Mouse (Mus musculus) lung, embryonic 15.5 days (tissue): Measurements from ENCODE around the gene Pcmtd2. TPM values are rescaled to one million over a fixed set of nuclear protein-coding genes. Genes with fewer than 3 reads are reported as not detected.
"Not testable (repeated sequence)": the region's sequence is repeated elsewhere in the genome, so short reads cannot be mapped to it uniquely, and the experiment has no call there.

Experiments
- ATAC-seq: fragments of 200-750 bp; cut with Nextera tagmentation; 2 replicates; pipeline ENCODE4 v1.8.0; 2017; ENCODE audit warnings: moderate number of reproducible peaks, borderline replicate concordance; ENCODE audit not compliant: low FRiP score, low TSS enrichment; ENCODE audit errors: extremely low read depth
- H3K27ac ChIP-seq: fragments of 300-500 bp; sonication (generic); 2 replicates; pipeline ENCODE4 v1.5.1; 2015; ENCODE audit warnings: moderate library complexity, mild to moderate bottlenecking, inconsistent platforms
- H3K27me3 ChIP-seq: fragments of 300-500 bp; sonication (generic); 2 replicates; pipeline ENCODE4 v1.6.1; 2015; ENCODE audit warnings: inconsistent platforms
- H3K36me3 ChIP-seq: fragments of 300-500 bp; sonication (generic); 2 replicates; pipeline ENCODE4 v1.6.1; 2015; ENCODE audit warnings: inconsistent platforms
- H3K4me1 ChIP-seq: fragments of 300-500 bp; sonication (generic); 2 replicates; pipeline ENCODE4 v1.6.1; 2015; ENCODE audit warnings: inconsistent platforms
- H3K4me2 ChIP-seq: fragments of 300-500 bp; sonication (generic); 2 replicates; pipeline ENCODE4 v1.6.1; 2015; ENCODE audit warnings: inconsistent platforms, mild to moderate bottlenecking, moderate library complexity
- H3K4me3 ChIP-seq: fragments of 300-500 bp; sonication (generic); 2 replicates; pipeline ENCODE4 v1.5.1; 2015; ENCODE audit warnings: mild to moderate bottlenecking, inconsistent platforms
- H3K9ac ChIP-seq: fragments of 300-500 bp; sonication (generic); 2 replicates; pipeline ENCODE4 v1.6.1; 2015; ENCODE audit warnings: inconsistent platforms
- H3K9me3 ChIP-seq: fragments of 300-500 bp; sonication (generic); 2 replicates; pipeline ENCODE4 v1.6.1; 2016; ENCODE audit warnings: inconsistent platforms
- WGBS: fragments of 180-500 bp; shearing (Covaris S2); methylation state at CpG from one replicate; pipeline ENCODE4 v1.1.7; 2015; 5-methylcytosine and 5-hydroxymethylcytosine counted together
- polyA plus RNA-seq: library from polyadenylated mRNA; unstranded; fragments of >200 nt; fragmentation: Nextera tagmentation; extraction: Ambion mirVana; gene quantifications from 2 replicates; pipeline ENCODE4 v1.2.1, GENCODE M21; 2015

The Pcmtd2 gene
- 30.2 and 32.4 TPM in 2 replicates for polyA plus RNA-seq

DNA sequence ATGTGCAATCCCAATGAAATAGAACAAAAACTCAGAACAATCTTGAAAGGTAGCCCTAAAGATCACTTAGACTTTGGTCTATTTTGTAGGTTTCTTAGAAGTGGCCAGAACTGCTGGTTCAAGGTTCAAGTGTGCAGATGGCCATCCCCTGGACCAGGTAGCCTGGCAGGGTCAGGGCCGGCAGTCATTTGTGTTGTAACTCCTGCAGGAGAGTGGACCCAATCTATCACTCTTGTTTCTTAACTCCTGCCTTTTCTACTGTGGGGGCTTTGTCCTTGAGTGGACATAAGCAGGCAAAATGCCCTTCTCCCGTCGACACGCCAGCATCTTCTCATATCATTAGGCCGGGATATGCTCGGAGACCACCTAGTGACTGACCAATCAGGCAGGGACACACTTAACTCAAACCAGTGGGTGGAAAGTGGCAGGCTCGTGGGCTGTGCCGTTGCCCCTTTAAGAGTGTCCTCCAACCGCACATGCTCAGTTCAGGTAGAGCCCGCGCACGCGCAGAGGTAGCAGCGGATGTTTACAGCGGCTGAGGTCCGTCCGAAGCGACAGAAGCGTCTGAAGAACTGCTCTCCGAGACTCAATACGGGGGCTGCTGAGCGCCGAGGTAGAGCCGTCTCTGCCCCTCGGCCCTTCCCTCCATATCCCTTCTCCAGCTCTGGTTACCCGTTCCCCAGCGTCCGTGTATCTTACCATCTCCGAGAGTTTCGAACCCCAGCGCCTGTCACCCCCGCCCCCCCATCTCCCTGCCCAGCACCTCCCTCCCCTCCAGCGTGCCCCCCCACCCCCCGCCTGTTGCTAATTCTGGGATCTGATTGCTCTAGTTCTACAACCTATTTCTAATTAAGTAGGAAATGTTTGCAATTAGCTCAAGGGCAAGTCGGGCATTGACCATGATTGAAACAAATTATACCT lies at the start of gene Pcmtd2:
Gene Pcmtd2 (plus strand): TSS at position 483 of the 921 bp plus-strand sequence.
- H3K4me3 ChIP-seq = peak within 1 kb of the TSS; percentile 88
- H3K27ac ChIP-seq = peak within 1 kb of the TSS; percentile 86
- WGBS = under 1% methylated on average over 35 of the region's 35 CpGs
- no peaks in the 10 kb centered on the region for H3K27me3 ChIP-seq
- ATAC-seq = peak; percentile 98
- peak within 1 kb of the TSS; percentile 74 for H3K4me2 ChIP-seq
- no peaks in the 10 kb centered on the region for H3K9me3 ChIP-seq
- H3K36me3 ChIP-seq = peaks cover 5% of the 10 kb centered on the region
- H3K4me1 ChIP-seq = peaks cover 15% of the 10 kb centered on the region
- H3K9ac ChIP-seq = peak within 1 kb of the TSS; percentile 77

DNA sequence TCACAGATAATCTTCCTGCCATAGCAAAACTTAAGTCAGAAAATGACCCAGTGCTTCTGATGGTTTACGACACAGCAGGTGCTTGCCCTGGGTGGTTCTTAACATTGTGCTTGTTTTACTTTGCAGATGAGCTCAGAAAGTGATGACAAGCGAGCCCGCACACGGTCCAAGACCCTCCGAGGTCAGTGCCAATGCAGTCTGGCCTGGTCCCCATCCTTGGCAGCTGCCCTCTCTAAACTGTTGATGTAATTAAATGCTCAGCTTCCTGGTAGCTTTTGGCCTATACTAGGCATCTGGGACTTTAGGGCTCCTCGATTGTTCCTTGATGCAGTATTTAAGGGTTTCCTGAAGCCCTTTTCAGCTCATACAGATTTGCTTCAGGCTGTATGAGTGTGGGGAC lies 48.3 kb upstream of the Pcmtd2 start:
- Histone ChIP-seq H3K27me3 (no peaks in the 10 kb centered on the region), H3K4me2 (no peak overlapping the region), H3K27ac (no peak overlapping the region), H3K4me3 (no peak overlapping the region), H3K9me3 (no peaks in the 10 kb centered on the region), H3K36me3 (no peaks in the 10 kb centered on the region), H3K9ac (no peak overlapping the region), H3K4me1 (no peaks in the 10 kb centered on the region)
- ATAC-seq = no peak
- WGBS = 71% methylated on average over 6 of the region's 6 CpGs

DNA sequence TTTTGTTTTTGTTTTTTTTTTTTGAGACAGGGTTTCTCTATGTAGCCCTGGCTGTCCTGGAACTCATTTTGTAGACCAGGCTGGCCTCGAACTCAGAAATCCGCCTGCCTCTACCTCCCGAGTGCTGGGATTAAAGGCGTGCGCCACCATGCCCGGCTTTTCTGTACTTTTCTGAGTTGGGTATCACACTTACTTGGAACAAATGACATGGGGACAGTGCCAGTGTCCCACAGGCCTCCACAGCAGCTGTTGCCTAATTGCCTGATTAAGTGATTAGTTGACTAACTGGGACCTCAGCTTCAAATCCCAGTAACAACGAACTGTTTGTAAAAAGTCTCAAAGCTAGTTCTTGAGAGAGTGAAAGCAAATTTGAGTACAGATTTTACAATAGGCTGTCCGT lies 44.5 kb upstream of the Pcmtd2 start:
- 83% methylated on average over 8 of the region's 8 CpGs for WGBS
- not testable (repeated sequence) for H3K36me3 ChIP-seq, H3K4me2 ChIP-seq, H3K27me3 ChIP-seq, ATAC-seq, H3K27ac ChIP-seq, H3K9ac ChIP-seq, H3K9me3 ChIP-seq, H3K4me1 ChIP-seq, H3K4me3 ChIP-seq

DNA sequence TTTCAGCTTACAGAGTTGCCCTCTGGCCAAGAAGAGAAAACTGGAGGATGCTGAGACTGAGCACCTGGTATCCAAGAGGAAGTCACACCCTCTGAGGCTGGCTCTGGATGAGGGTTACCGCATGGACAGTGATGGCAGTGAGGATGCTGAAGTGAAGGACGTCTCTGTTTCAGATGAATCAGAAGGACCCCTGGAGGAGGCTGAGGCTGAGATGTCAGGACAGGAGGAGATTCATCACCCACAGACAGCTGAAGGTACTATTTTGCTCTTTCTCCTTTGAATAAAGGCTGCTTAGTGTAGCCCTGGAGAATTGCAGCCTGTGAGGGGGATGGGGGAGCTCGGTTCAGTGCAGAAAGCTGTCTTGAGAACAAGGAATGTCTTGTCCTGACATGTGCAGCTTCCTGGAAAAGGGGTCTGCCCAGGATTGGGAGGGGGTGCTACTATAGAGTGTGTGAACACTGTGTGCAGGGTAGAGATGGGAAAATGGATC lies 42.0 kb upstream of the Pcmtd2 start:
- Histone ChIP-seq H3K27ac (no peak overlapping the region), H3K36me3 (no peaks in the 10 kb centered on the region), H3K4me2 (no peak overlapping the region), H3K4me3 (no peak overlapping the region), H3K9ac (no peak overlapping the region), H3K9me3 (no peaks in the 10 kb centered on the region), H3K4me1 (no peaks in the 10 kb centered on the region), H3K27me3 (no peaks in the 10 kb centered on the region)
- ATAC-seq = no peak
- WGBS = 68% methylated on average over 3 of the region's 3 CpGs

DNA sequence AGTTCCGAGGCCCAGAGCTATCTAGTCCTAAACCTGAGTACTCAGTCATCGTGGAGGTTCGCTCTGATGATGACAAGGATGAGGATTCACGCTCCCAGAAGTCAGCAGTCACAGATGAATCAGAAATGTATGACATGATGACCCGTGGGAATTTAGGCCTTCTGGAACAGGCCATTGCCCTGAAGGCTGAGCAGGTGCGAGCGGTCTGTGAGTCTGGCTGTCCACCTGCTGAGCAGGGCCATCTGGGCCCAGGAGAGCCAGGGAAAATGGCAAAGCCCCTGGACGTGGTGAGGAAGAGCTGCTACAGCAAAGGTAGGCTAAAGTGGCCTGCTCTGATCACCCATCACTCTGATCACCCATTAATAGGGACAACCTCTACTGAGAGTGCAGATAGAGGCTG lies 40.0 kb upstream of the Pcmtd2 start:
- Histone ChIP-seq H3K4me1 (no peaks in the 10 kb centered on the region), H3K9ac (no peak overlapping the region), H3K4me3 (no peak overlapping the region), H3K9me3 (no peaks in the 10 kb centered on the region), H3K27ac (no peak overlapping the region), H3K36me3 (no peaks in the 10 kb centered on the region), H3K27me3 (no peaks in the 10 kb centered on the region), H3K4me2 (no peak overlapping the region)
- ATAC-seq = no peak
- 70% methylated on average over 8 of the region's 8 CpGs for WGBS

DNA sequence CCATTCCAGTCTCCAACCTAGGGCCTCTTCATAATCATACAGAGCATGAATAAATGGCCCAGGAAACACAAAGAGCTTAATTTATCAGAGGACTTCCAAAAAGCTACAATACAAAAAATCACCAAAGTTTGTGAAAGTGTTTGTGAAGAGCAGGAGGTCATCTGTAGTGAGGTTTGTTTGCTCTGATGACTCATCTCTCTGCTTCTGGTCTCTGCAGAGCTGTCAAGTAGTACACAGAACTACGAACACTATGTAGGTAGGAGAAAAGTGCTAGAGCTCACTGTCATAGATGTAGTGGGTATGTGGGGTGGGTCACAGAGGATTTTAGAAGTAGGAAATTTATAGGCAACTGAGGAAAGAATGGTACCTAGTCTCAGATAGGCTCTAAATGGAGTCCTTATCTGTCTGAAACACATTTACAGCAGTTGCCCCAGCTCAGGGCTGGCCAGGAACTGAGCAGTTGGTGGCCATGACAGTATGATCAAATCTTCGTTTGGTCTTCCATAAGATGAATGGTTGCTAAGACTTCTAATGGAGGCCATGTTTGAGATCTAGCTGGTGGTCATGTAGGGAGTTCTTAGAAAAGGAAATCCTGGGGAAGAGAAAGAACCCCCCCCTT lies 8.5 kb upstream of the Pcmtd2 start:
- H3K9me3 ChIP-seq = no peaks in the 10 kb centered on the region
- no peaks in the 10 kb centered on the region for H3K36me3 ChIP-seq
- no peak overlapping the region for H3K9ac ChIP-seq
- H3K27me3 ChIP-seq = no peaks in the 10 kb centered on the region
- H3K27ac ChIP-seq = no peak overlapping the region
- H3K4me2 ChIP-seq = no peak overlapping the region
- H3K4me3 ChIP-seq = no peak overlapping the region
- no peaks in the 10 kb centered on the region for H3K4me1 ChIP-seq
- WGBS = 58% methylated on average over 2 of the region's 2 CpGs
- no peak for ATAC-seq

DNA sequence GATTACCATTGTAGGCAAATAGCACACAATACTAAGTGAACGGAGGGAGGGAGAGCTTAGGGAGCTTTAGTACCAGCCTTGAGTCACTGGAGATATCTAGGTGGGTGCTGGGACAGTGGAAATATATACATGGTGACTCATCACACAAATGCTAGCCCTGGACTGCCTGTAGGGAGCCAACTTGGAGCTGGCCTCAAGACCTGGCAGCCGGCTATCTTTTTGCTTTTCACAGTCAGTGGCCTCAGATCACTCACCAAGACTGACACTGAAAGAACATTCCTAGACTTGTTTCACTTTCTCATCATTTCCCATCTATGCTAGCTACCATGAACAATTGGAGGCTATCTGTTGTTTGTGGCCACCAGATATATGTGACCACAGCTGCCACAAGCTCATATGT lies 4.9 kb upstream of the Pcmtd2 start:
- Histone ChIP-seq H3K9ac (no peak overlapping the region), H3K27ac (no peak overlapping the region), H3K27me3 (no peaks in the 10 kb centered on the region), H3K9me3 (no peaks in the 10 kb centered on the region), H3K4me2 (no peak overlapping the region), H3K4me3 (no peak overlapping the region), H3K4me1 (peaks cover 5% of the 10 kb centered on the region; the same call in 1 of the 2 replicates), H3K36me3 (no peaks in the 10 kb centered on the region)
- ATAC-seq = no peak
- 81% methylated on average over 2 of the region's 2 CpGs for WGBS

DNA sequence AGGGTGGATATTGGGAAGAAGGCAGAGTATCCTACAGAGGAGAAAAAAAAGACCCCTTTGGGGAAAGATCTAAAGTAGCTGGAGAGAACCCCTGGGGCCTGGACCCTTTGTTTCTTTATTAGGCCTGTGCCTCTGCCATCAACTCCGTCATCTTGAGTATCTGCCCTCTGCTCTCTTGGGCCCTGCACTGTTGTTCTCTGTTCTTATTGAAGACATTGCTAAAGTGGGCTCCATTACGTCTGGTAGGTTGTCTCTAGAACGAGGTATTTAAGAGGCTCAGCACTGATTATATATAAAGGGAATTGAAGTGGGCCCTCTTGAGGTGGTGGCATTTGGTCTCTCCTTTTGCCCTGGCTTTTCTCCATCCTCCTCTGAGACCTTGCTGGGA lies 633 bp downstream of the Pcmtd2 start:
- ATAC-seq = 0 out of 2 replicates have a peak, but pooled peaks have one; percentile 4
- Histone ChIP-seq H3K36me3 (peaks cover 6% of the 10 kb centered on the region), H3K4me1 (peaks cover 15% of the 10 kb centered on the region), H3K27ac (peak overlapping the region; percentile 86; the same call in 1 of the 2 replicates), H3K27me3 (no peaks in the 10 kb centered on the region), H3K4me3 (peak overlapping the region; percentile 88), H3K4me2 (peak overlapping the region; percentile 74), H3K9ac (peak overlapping the region; percentile 77), H3K9me3 (no peaks in the 10 kb centered on the region)
- 1% methylated on average over 3 of the region's 3 CpGs for WGBS

DNA sequence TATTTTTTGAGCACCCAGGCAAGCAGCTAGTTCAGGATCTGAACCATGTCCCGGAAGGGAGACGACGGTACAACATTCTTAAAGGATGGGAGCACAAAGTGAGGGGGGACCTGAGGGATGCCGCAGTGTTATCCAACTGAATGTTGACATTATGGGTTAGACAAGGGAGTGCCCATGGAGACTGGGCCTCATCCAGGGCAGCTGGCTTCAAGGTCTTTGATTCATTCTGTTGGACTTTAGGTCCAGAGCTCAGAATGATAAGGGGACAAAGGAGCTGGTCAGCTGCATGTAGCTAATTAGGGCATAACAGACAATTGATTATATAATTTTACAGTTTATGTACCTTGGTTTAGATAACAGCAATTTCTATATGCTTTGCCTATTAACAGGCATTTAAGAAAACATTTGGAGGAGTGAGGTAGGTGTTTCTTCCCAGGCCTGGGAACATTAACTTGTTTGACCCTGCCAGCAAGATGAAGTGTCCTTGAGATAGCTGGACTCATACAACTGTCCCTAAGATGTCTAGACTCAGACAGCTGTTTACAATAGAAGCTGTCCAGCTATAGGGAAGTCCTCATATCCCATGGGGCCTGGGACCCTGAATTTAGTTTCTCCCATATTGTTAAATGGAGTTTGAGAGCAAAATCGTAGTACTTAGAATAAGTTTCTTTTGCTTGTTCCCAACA lies 8.2 kb downstream of the Pcmtd2 start:
- ATAC-seq = no peak
- H3K27ac ChIP-seq = no peak overlapping the region
- peaks cover 35% of the 10 kb centered on the region for H3K36me3 ChIP-seq
- H3K4me2 ChIP-seq = no peak overlapping the region
- 65% methylated on average over 5 of the region's 5 CpGs for WGBS
- no peaks in the 10 kb centered on the region for H3K9me3 ChIP-seq
- no peak overlapping the region for H3K9ac ChIP-seq
- no peaks in the 10 kb centered on the region for H3K27me3 ChIP-seq
- no peak overlapping the region for H3K4me3 ChIP-seq
- H3K4me1 ChIP-seq = no peaks in the 10 kb centered on the region

DNA sequence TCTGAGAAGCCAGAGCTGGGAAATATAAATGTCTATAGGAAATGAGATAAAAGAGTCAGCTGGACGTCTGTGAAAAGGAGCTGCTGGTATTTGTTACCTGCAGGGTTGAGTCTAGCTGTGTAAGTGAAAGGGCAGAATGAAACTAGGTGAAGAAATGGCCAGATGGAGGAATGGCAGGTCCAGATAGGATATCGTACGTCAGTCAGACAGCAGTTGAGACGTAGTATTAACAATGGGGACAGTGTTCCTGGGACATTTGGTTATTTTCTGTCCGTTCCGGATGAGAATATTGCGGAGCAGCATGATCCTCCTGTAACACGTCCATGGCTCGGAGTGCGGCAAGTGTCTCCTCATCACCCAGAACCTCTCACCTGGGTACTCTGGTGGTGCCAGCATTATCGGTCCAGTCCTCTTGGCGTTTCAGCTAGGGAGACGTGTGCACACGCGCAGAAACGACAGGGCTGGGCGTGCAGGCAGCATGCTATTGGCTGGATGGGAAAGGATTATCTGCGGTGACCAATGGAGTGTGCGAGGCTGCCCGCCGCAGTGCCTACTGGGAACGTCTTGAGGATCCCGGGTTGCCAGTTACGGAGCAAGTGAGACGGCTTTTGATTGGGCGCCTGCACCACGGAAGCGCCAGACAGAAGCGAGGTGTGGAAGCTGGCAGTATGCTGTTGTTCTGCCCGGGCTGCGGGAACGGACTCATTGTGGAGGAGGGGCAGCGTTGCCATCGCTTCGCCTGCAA lies 26.3 kb downstream of the Pcmtd2 start, which contains the start of gene Polr3k:
Gene Polr3k (plus strand): TSS at position 547 of the 745 bp plus-strand sequence.
- Histone ChIP-seq H3K9ac (peak within 1 kb of the TSS; percentile 69), H3K36me3 (peaks cover 11% of the 10 kb centered on the region; the same call in 1 of the 2 replicates), H3K27me3 (no peaks in the 10 kb centered on the region), H3K4me1 (peaks cover 15% of the 10 kb centered on the region), H3K9me3 (no peaks in the 10 kb centered on the region), H3K4me3 (peak within 1 kb of the TSS; percentile 80), H3K27ac (peak within 1 kb of the TSS; percentile 52), H3K4me2 (peak within 1 kb of the TSS; percentile 73)
- WGBS = under 1% methylated on average over 35 of the region's 35 CpGs
- ATAC-seq = peak; percentile 100

DNA sequence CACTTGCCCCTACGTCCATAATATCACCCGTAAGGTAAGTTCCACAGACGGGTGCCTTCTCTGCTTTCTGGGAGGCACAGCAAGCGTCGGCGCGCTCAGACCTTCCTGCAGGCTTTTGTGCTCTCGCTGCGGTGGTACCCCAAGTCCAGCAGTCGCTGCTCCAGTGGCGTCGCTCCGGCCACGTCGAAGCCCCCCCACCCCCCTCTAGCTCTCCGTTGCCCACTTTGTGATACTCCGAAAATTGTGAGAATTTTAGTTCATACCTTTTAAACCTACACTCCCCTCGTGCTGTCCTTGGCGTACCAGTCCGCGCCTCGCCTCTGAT lies 26.8 kb downstream of the Pcmtd2 start:
- Histone ChIP-seq H3K4me1 (peaks cover 15% of the 10 kb centered on the region), H3K9me3 (no peaks in the 10 kb centered on the region), H3K27me3 (no peaks in the 10 kb centered on the region), H3K4me3 (peak overlapping the region; percentile 80), H3K36me3 (peaks cover 11% of the 10 kb centered on the region), H3K27ac (peak overlapping the region; percentile 52), H3K4me2 (peak overlapping the region; percentile 73), H3K9ac (peak overlapping the region; percentile 69)
- peak; percentile 50 for ATAC-seq
- WGBS = under 1% methylated on average over 22 of the region's 22 CpGs
